Mouse (Mus musculus) lung, postnatal 4 days (tissue): ENCODE data around the gene Fam129b.

Source experiments
- DNase-seq, 2 experiments: peaks; one replicate each; pipeline ENCODE4 v3.0.0; 2021

The Fam129b gene

GRCm38 (mm10) chr2:32894097-32894496 lies 18.2 kb downstream of the Fam129b start:
- DNase-seq: no peak

DNA sequence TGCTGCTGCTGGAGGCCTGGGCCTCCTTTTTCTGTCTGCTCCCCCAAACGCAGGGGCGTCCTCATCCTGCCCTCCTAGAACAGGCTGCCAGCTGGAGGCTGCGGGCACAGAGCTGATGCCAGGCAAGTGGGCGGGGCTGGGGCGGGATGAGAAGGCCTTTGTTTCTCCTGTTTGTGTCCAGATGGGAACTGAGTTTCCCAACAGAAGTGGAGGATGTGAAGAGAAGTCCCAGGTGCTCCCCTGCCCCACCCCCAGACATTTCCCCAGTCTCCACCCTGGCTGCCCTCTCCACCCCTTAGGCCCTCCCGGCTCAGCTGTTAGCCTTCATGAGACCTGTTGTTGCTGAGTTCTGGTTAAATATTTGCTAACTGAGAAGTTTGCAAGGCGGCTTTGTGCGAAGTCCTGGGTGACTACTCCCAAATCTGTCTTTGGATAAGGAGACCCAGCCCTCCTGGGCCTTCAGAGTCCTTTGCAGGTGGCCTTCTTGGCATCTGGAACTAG lies 19.7 kb downstream of the Fam129b start:
- peak; percentile 47 to 69 for DNase-seq

DNA sequence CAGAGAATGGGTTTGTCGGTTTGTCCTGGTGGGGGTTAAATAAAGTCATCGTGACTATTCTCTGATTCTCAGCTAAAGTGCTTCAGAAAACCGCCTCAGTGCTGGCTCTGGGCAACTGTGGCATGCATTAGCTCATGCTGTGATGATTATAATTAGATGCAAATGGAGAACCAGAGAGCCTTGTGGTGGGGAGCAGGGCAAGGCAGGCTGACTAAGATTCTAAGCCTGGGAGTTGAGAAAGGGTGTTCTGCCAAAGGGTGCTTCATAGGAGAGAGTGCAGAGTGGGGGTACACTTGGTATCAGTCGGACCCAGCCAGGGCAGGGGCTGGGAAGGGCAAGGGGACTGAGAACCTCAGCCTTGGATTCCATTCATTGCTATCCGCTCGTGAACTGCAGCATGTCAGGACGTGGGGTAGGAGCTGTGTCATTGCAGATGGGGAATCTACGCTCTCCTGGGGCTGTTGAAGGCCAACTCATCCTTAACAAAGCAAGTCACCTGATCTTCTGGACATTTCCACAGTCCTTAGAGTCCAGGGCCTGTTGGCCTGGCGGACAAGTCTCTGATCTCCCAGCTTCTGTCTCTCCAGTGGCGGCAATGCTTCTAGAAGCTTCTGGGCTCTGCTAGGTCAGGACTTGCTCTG lies 20.7 kb downstream of the Fam129b start:
- DNase-seq: no peak

GRCm38 (mm10) chr2:32898983-32899382 lies 23.1 kb downstream of the Fam129b start:
- DNase-seq: peak; percentile 69 to 78

- DNase-seq: no peak
Measured at GRCm38 (mm10) chr2:32902126-32902525, 26.2 kb downstream of the Fam129b start.

GRCm38 (mm10) chr2:32903470-32903869 lies 27.6 kb downstream of the Fam129b start:
- DNase-seq: no peak

DNA sequence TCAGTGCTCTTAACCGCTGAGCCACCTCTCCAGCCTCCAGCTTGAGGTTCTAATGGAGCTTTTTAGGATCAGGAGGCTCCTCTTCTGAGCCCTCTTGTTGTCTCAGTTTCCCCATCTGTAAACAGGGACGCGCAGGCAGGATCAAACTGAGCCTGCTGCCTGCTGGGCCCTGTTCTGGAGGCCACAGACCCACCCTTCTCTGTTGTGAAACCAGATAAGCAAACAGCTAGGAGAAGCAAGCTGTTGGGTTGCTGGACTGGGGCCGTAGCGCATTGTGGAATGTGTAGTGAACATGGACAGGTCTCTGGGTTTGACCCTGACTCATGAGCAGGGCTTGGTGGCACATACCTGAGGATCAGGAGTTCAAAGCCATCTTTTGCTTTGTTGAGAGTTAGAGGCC lies 28.7 kb downstream of the Fam129b start:
- DNase-seq: no peak

- no peak for DNase-seq
Measured at GRCm38 (mm10) chr2:32905297-32905696, 29.4 kb downstream of the Fam129b start.

DNA sequence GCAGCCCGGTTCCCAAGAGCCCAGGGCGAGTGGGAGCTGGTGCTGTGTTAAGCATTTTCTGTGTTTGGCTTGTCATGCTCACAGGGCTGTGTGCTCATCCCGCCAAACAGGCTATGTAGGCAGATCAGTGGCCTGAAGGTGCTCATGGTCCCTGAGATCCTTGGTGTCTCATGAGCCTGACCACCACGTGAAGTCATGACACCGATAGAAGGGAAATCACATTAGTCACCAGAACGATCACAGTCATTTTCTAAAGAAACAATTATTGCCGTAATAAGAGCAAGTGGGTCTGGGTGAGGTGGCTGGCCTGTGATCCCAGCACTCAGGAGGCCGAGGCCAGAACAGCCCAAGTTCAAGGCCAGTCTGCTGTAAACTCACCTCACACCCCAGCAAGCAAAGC lies 31.5 kb downstream of the Fam129b start:
- DNase-seq: no peak

GRCm38 (mm10) chr2:32908272-32908671 lies 32.4 kb downstream of the Fam129b start:
- DNase-seq: peak; percentile 82 to 91

GRCm38 (mm10) chr2:32908796-32909195 lies 32.9 kb downstream of the Fam129b start:
- DNase-seq: peak; percentile 54 to 77

DNA sequence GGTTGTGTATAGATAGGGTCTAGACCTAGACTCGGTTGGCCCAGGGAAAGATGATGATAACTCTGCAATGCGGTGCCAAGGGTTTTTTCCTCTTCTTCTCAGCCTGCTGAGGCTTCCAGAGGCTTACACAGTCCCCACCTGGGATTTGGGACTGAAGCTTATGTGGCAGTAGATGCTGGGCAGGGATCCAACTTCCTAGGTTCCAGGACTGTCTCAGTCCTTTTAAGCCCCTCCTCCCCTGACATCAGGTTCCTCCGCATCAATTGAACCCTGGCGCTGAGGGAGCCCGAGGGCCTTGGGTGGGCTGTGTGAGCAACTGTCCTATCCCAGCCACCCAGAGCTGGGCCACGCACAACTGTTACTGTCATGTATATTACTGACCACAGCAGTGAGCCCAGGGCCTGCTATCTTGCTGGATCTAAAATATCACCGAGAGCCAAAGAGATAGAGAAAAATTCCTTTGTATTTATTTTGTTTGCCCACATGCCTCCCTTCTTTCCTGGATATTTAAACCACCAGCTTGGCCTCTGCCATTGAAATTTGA lies 35.8 kb downstream of the Fam129b start:
- DNase-seq: no peak

GRCm38 (mm10) chr2:32912210-32912804 lies 36.4 kb downstream of the Fam129b start:
- DNase-seq: peak; percentile 84 to 90

DNA sequence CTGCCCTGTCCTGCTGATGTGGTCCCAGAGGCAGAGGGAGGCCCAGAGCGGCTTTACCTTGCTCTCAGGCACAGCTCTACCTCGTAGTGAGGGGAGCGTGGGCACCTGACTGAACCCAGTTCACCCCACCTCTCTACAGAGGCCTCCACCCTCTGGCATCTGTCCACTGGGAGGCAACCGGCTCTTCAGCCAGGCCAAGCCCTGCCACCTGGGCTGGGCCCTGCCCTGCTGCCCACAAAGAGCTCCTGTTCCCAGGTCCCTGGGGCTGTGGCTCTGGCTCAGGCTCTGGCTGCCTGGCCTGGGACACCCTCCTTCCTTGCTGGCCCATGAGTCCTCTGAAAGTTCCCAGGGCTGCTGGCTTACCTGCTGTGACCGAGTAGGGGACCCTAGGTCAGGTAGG lies 38.4 kb downstream of the Fam129b start:
- DNase-seq: peak; percentile 71 to 89

- DNase-seq: peak; percentile 79 to 90
Measured at GRCm38 (mm10) chr2:32914896-32915295, 39.0 kb downstream of the Fam129b start.

DNA sequence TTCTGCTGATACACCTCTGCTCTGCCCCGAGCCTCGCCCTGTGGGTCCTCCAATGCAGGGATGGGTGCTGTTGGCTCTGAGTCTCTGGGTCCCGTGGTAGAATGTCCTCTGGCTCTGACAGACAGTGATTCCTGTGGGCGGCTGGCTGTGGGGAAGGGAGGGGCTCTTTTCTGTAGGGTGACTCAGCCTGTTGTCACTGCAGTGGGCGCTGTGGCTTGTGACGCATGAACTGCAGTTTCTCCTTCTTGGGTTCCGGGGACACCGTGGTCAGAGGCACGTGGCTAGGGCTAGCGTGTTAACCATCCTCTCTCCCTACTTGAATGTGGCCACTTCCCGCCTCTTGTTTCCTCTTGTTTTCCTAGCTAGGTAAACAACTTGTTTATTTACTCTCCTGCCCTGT lies 41.6 kb downstream of the Fam129b start:
- peak; percentile 71 to 73 for DNase-seq

- no peak for DNase-seq
Measured at GRCm38 (mm10) chr2:32918391-32918790, 42.5 kb downstream of the Fam129b start.

DNA sequence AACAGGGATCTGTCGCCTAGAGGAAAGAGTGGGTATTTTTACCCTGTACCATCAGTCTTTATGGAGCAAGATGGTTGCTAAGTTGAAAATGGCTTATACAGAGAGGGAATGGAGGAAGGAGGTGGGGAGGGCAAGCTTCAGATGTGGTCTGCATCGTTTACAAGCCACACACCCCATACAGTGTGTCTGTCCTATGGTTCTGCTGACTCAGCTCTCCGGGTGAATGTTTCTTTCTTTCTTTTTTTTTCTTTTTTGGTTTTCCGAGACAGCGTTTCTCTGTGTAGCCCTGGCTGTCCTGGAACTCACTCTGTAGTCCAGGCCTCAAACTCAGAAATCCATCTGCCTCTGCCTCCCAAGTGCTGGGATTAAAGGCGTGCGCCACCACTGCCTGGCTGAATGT lies 45.3 kb downstream of the Fam129b start:
- no peak for DNase-seq

- DNase-seq: no peak
Measured at GRCm38 (mm10) chr2:32921801-32922380, 46.0 kb downstream of the Fam129b start.

GRCm38 (mm10) chr2:32922564-32922963 lies 46.6 kb downstream of the Fam129b start:
- DNase-seq: no peak

DNA sequence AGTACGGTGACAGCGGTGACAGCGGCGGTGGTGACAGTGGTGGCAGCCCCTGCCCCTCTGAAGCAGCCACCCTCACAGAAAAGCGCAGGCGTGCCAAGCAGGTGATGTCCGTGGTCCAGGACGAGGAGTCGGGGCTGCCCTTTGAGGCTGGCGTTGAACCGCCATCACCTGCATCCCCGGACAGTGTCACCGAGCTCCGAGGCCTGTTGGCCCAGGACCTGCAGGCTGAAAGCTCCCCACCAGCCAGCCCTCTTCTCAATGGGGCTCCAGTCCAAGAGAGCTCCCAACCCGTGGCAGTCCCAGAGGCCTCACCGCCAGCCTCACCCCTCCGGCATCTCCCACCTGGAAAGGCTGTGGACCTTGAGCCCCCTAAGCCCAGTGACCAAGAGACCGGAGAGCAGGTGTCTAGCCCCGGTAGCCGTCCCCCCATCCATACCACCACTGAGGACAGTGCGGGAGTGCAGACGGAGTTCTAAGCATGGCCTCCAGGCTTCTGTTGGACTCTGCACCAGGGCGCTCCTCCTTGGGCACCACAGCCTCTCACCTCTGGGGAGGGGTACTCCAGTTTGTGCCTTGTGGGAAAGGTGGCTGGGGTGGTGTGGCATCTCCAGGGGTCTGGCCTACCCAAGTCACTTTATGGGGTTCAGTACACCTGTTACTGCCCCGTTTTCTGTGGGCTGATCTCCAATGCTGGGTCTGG lies 47.8 kb downstream of the Fam129b start:
- no peak for DNase-seq

DNA sequence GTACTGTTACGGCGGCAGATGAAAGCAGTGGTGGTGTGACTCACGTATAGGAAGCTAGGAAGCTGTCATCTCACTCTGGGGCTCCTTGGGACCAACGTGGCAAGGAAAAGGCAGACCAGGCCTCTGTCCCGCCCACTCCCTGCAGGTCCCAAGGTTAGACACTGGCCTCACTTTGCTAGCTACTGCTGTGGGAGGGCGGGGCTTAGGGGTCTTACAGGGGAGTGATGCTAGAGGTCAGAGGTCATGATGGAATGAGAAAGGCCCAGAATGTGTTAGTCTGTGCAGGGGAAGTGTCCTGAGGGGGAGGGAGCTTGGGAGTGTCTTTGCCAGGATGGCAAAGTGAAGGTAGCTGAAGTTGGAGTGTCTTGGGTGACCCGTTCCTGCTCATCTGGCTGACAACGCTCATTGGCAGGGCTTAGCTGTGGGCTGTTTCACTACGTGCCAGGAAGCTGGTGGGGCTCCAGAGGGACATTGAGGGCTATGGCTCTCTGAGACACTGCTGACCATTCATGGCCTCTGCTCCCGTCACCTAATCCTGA lies 48.5 kb downstream of the Fam129b start:
- no peak for DNase-seq
